ENCODE assay signal across 9 mouse cellular contexts in genomic region chr17:80982412-80982787, GRCm38 (mm10). TPM values are rescaled to one million over a fixed set of nuclear protein-coding genes. Genes with fewer than 3 reads are reported as not detected.
DNase-seq lines count a peak whose midpoint lies in the region; ATAC-seq and TF ChIP-seq lines count a peak whose summit lies in the region.
"Had no signal": no experiment of that assay in that cellular context is flagged by ENCODE, and none has a peak within 500 bp of the region (broad histone marks: within the 10 kb centered on the region; RNA-seq: fewer than 3 reads in every experiment).

No protein-coding gene starts in this region.

- peak overlapping the region; percentile 92 for H3K27ac ChIP-seq in forebrain, embryonic 13.5 days
- no peak overlapping the region for H3K27ac ChIP-seq in liver, embryonic 14.5 days
- H3K27ac ChIP-seq in neural tube, embryonic 13.5 days (replicated peaks), result peak overlapping the region; percentile 70

- no peaks in the 10 kb centered on the region for H3K9me3 ChIP-seq in forebrain, embryonic 13.5 days (replicated peaks)
- no peaks in the 10 kb centered on the region for H3K9me3 ChIP-seq in liver, embryonic 14.5 days (ENCODE audit: control insufficient read depth, low read length)
- no peaks in the 10 kb centered on the region for H3K9me3 ChIP-seq in neural tube, embryonic 13.5 days
- H3K9me3 ChIP-seq: megakaryocyte, embryonic 14.5 days had no signal

- H3K4me1 ChIP-seq in forebrain, embryonic 13.5 days, result peaks cover 24% of the 10 kb centered on the region
- no peaks in the 10 kb centered on the region for H3K4me1 ChIP-seq in liver, embryonic 14.5 days (replicated peaks; ENCODE audit: control insufficient read depth in 2 of 2, insufficient read depth in 2 of 2, low read length in 1 of 2)
- H3K4me1 ChIP-seq in neural tube, embryonic 13.5 days (replicated peaks), result peaks cover 26% of the 10 kb centered on the region
- H3K4me1 ChIP-seq: megakaryocyte, embryonic 14.5 days had no signal

- intact Hi-C loops in heart, postnatal 10 days (cut with DNase I), result loop anchor here (1.0 to 5.0 kb wide), 5 partner anchors 107 to 362 kb away; partner anchors contain the start of gene Map4k3

- peak; percentile 43 for DNase-seq in MEL-GATA-1-ER (ENCODE audit: extremely low read depth, low read depth)
- DNase-seq in c-Kit-positive CD71-positive TER-119-negative erythroid progenitor cells, embryonic 14.5 days (ENCODE audit: low read depth), result peak; percentile 16
- DNase-seq in heart, postnatal 10 days, result peak; percentile 80 to 87
- peak; percentile 67 to 85 for DNase-seq in kidney, postnatal 36 days
- peak in 2 of 3 experiments; percentile 2 to 9 for DNase-seq in liver, embryonic 14.5 days (ENCODE audit: low read depth in 3 of 3, low spot score in 3 of 3)
- DNase-seq in thymus, postnatal 25 days, result peak; percentile 28

- TF ChIP-seq EP300 in liver, embryonic 14.5 days (IDR thresholded peaks at IDR 0.05; ENCODE audit: low read depth), result no peak

- H3K27me3 ChIP-seq in forebrain, embryonic 13.5 days, result no peaks in the 10 kb centered on the region
- no peaks in the 10 kb centered on the region; the same call in 1 of the 2 replicates for H3K27me3 ChIP-seq in liver, embryonic 14.5 days (ENCODE audit: control insufficient read depth, insufficient read depth, low read length)
- no peaks in the 10 kb centered on the region for H3K27me3 ChIP-seq in neural tube, embryonic 13.5 days

- peak; percentile 80 for TF ChIP-seq CTCF in liver, embryonic 14.5 days (IDR thresholded peaks at IDR 0.05; ENCODE audit: low read depth)

- H3K4me3 ChIP-seq in forebrain, embryonic 13.5 days, result no peak overlapping the region
- H3K4me3 ChIP-seq in liver, embryonic 14.5 days (ENCODE audit: insufficient read depth in 1 of 2, low read depth in 2 of 2, low read length in 2 of 2), result no peak overlapping the region
- no peak overlapping the region for H3K4me3 ChIP-seq in neural tube, embryonic 13.5 days
- H3K4me3 ChIP-seq: megakaryocyte, embryonic 14.5 days had no signal

- H3K36me3 ChIP-seq in forebrain, embryonic 13.5 days (ENCODE audit: poor library complexity, severe bottlenecking), result peaks cover 7% of the 10 kb centered on the region; the same call in 1 of the 2 replicates
- H3K36me3 ChIP-seq in liver, embryonic 14.5 days (replicated peaks; ENCODE audit: control insufficient read depth, insufficient read depth, low read depth), result no peaks in the 10 kb centered on the region
- H3K36me3 ChIP-seq in neural tube, embryonic 13.5 days, result no peaks in the 10 kb centered on the region

- peak overlapping the region; percentile 39 for H3K4me2 ChIP-seq in forebrain, embryonic 13.5 days
- H3K4me2 ChIP-seq in liver, embryonic 14.5 days (ENCODE audit: low read depth), result no peak overlapping the region
- H3K4me2 ChIP-seq in neural tube, embryonic 13.5 days, result peak overlapping the region; percentile 7; the same call in 1 of the 2 replicates

- 2% methylated on average over 8 of the region's 8 CpGs for WGBS in forebrain, embryonic 13.5 days
- WGBS in liver, embryonic 14.5 days (ENCODE audit: insufficient replicate concordance), result 13% methylated on average over 8 of the region's 8 CpGs
- 6% methylated on average over 8 of the region's 8 CpGs for WGBS in neural tube, embryonic 13.5 days

- H3K9ac ChIP-seq in forebrain, embryonic 13.5 days, result 0 out of 2 replicates have a peak overlapping the region, but pooled peaks have one; percentile 17
- no peak overlapping the region for H3K9ac ChIP-seq in liver, embryonic 14.5 days (replicated peaks)
- no peak overlapping the region for H3K9ac ChIP-seq in neural tube, embryonic 13.5 days

- peak; percentile 90 for ATAC-seq in forebrain, embryonic 13.5 days
- ATAC-seq in liver, embryonic 14.5 days (ENCODE audit: insufficient read depth), result no peak
- ATAC-seq in neural tube, embryonic 13.5 days (ENCODE audit: low read depth), result peak; percentile 62; the same call in 1 of the 2 replicates

RNA-seq across cellular contexts. Expression of gene Tmem178, which starts 38.0 kb away (rescaled TPM):
- 29.7 and 40.4 TPM in 2 replicates for polyA plus RNA-seq in forebrain, embryonic 13.5 days (2015; fragmentation: Nextera tagmentation; extraction: Ambion mirVana)
- total RNA-seq in heart, postnatal 10 days (2021), result 1 to 10 TPM; 1.4 to 1.8 TPM
- 0.08 and 0.10 TPM in 2 replicates for polyA plus RNA-seq in liver, embryonic 14.5 days (2012; rRNA removed)
- 0.11 TPM in 1 of 2 replicates, not detected in the other for polyA plus RNA-seq in liver, embryonic 14.5 days (2014; fragmentation: Nextera tagmentation; extraction: Ambion mirVana)
- 36.5 and 41.6 TPM in 2 replicates for polyA plus RNA-seq in neural tube, embryonic 13.5 days (2015; fragmentation: Nextera tagmentation; extraction: Ambion mirVana)

Comparison
In these comparisons a context has a peak if more than half of its experiments do, and no peak if none do; other contexts are left out.
1. DNase-seq: peak in every context shown above with its lines; median percentile 84 in heart, postnatal 10 days; 76 in kidney, postnatal 36 days; 43 in MEL-GATA-1-ER; 28 in thymus, postnatal 25 days; 16 in c-Kit-positive CD71-positive TER-119-negative erythroid progenitor cells, embryonic 14.5 days; 6 in liver, embryonic 14.5 days.
2. RNA of gene Tmem178, which starts 38.0 kb away (polyA plus RNA-seq): 36.5 to 41.6 TPM in neural tube, embryonic 13.5 days and 29.7 to 40.4 TPM in forebrain, embryonic 13.5 days; 0.08 to 0.11 TPM in liver, embryonic 14.5 days; every median in the first group is over 10 times any median in the second.